ENCODE assay signal across 14 mouse cellular contexts in the genomic region with DNA sequence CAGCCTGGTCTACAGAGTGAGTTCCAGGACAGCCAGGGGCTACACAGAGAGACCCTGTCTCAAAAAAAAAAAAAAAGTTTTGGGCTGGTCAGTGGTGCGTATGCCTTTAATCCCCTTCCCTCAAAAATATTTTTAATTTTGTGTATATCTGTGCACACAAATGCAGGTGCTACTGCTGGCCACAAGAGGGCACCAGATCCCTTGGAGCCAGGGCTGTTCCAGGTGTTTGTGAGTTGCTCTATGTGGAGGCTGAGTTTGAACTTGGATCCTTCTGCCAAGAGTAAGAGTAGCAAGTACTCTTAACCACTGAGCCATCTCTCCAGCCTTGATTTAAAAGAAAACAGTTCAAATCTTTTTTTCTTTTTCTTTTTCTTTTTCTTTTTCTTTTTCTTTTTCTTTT. TPM values are rescaled to one million over a fixed set of nuclear protein-coding genes. Genes with fewer than 3 reads are reported as not detected.
DNase-seq lines count a peak whose midpoint lies in the region; TF ChIP-seq lines count a peak whose summit lies in the region.
"Had no signal": no experiment of that assay in that cellular context is flagged by ENCODE, and none has a peak within 500 bp of the region (broad histone marks: within the 10 kb centered on the region; RNA-seq: fewer than 3 reads in every experiment).

No protein-coding gene starts in this region.

- no peak overlapping the region for H3K4me3 ChIP-seq in layer of hippocampus, adult 2 months
- H3K4me3 ChIP-seq: heart, embryonic 13.5 days had no signal

- DNase-seq in layer of hippocampus, adult 2 months (ENCODE audit: low spot score in 2 of 2), result no peak
- DNase-seq in layer of hippocampus, postnatal 36 days, result no peak
- DNase-seq in A20 (ENCODE audit: low read depth, low spot score), result peak; percentile 48
- DNase-seq in ES-CJ7 (ENCODE audit: low read depth, low spot score), result peak; percentile 54
- peak; percentile 55 for DNase-seq in induced T-regulatory cell, adult 2 months (ENCODE audit: low read depth)
- DNase-seq in frontal cortex, postnatal 25 days (ENCODE audit: low spot score in 2 of 2), result no peak
- no peak for DNase-seq in spleen, adult 12 weeks (ENCODE audit: low spot score)
- DNase-seq in spleen, postnatal 4 days (ENCODE audit: low spot score in 2 of 2), result no peak
- DNase-seq: adrenal gland, postnatal 25 days; lung, postnatal 10 days; right cerebral cortex, postnatal 4 days had no signal

- no peak overlapping the region for H3K27ac ChIP-seq in layer of hippocampus, adult 2 months
- H3K27ac ChIP-seq: heart, embryonic 13.5 days had no signal

- TF ChIP-seq CTCF in layer of hippocampus, adult 2 months (conservative IDR thresholded peaks at IDR 0.05), result peak; percentile 75

RNA-seq across cellular contexts. Expression of gene 2300002M23Rik, which starts 15.7 kb away (rescaled TPM):
- not detected for total RNA-seq in layer of hippocampus, adult 2 months (2021)
- not detected for total RNA-seq in layer of hippocampus, postnatal 36 days (2021)
- total RNA-seq: adrenal gland, postnatal 25 days; common myeloid progenitor, adult 5-6 weeks; layer of hippocampus, postnatal 14 days had no signal

RNA-seq across cellular contexts. Expression of gene Sfta2, which starts 18.4 kb away (rescaled TPM):
- total RNA-seq in layer of hippocampus, adult 2 months (2021), result not detected
- not detected for total RNA-seq in layer of hippocampus, postnatal 36 days (2021)
- total RNA-seq: adrenal gland, postnatal 25 days; common myeloid progenitor, adult 5-6 weeks; layer of hippocampus, postnatal 14 days had no signal

RNA-seq across cellular contexts. Expression of gene Cdsn, which starts 31.0 kb away (rescaled TPM):
- total RNA-seq in layer of hippocampus, adult 2 months (2021), result under 1 TPM in 1 of 2 experiments, not detected in 1; 0.25 TPM
- under 1 TPM in 1 of 2 experiments, not detected in 1; 0.40 TPM for total RNA-seq in layer of hippocampus, postnatal 36 days (2021)
- total RNA-seq: common myeloid progenitor, adult 5-6 weeks had no signal

RNA-seq across cellular contexts. Expression of gene Gm9573, which starts 43.5 kb away (rescaled TPM):
- not detected for total RNA-seq in layer of hippocampus, adult 2 months (2021)
- total RNA-seq in layer of hippocampus, postnatal 36 days (2021), result not detected
- total RNA-seq: adrenal gland, postnatal 25 days; common myeloid progenitor, adult 5-6 weeks; layer of hippocampus, postnatal 14 days had no signal

RNA-seq across cellular contexts. Expression of gene Psors1c2, which starts 49.9 kb away (rescaled TPM):
- 1 to 10 TPM in 1 of 2 experiments, under 1 TPM in 1; 0.59 to 1.1 TPM for total RNA-seq in layer of hippocampus, adult 2 months (2021)
- total RNA-seq in layer of hippocampus, postnatal 36 days (2021), result under 1 TPM; 0.42 to 0.63 TPM
- total RNA-seq: adrenal gland, postnatal 25 days; common myeloid progenitor, adult 5-6 weeks had no signal

Comparison
In these comparisons a context has a peak if more than half of its experiments do, and no peak if none do; other contexts are left out.
1. DNase-seq: peak in A20 (single experiment), ES-CJ7 (single experiment) and induced T-regulatory cell, adult 2 months (single experiment); none in layer of hippocampus, adult 2 months (0 of 2), layer of hippocampus, postnatal 36 days (0 of 2), frontal cortex, postnatal 25 days (0 of 2), spleen, adult 12 weeks (single experiment) and spleen, postnatal 4 days (0 of 2).